Mouse (Mus musculus): ENCODE measurements around the gene 6030468B19Rik.

The 6030468B19Rik gene

GRCm38 (mm10) chr11:117855360-117855759 lies 57.9 kb downstream of the 6030468B19Rik start:
- DNase-seq (ENCODE audit: low read depth, low spot score): no peak

- DNase-seq (ENCODE audit: low read depth, low spot score): no peak
Observed at GRCm38 (mm10) chr11:117855975-117856374, 58.5 kb downstream of the 6030468B19Rik start.
